Mouse (Mus musculus) forebrain, embryonic 14.5 days (tissue): ENCODE data around the gene Tcea3. TPM values are rescaled to one million over a fixed set of nuclear protein-coding genes. Genes with fewer than 3 reads are reported as not detected.
A peak's percentile ranks its signal among the peaks of the same experiment; 100 is the strongest.

Source experiments
- ATAC-seq: fragments of 200-750 bp; cut with Nextera tagmentation; 2 replicates; pipeline ENCODE4 v1.8.0; 2017; ENCODE audit warnings: mild to moderate bottlenecking, moderate library complexity
- DNase-seq: peaks from one replicate; pipeline ENCODE4 v3.0.0-alpha.2; 2015; ENCODE audit warnings: low spot score
- H3K27ac ChIP-seq: fragments of 300-500 bp; sonication (generic); 2 replicates; pipeline ENCODE4 v1.5.1; 2014; ENCODE audit warnings: low read depth, mild to moderate bottlenecking, control low read depth, low read length, moderate library complexity
- H3K27me3 ChIP-seq: fragments of 300-500 bp; sonication (generic); replicated peaks from 2 replicates; pipeline ENCODE4 v1.6.1; 2014; ENCODE audit warnings: low read length, control low read depth, mixed read lengths; ENCODE audit not compliant: control insufficient read depth, insufficient read depth
- H3K36me3 ChIP-seq: fragments of 300-500 bp; sonication (generic); 2 replicates; pipeline ENCODE4 v1.6.1; 2014; ENCODE audit warnings: low read length, control low read depth; ENCODE audit not compliant: control insufficient read depth, insufficient read depth
- H3K4me1 ChIP-seq: fragments of 300-500 bp; sonication (generic); 2 replicates; pipeline ENCODE4 v1.6.1; 2014; ENCODE audit warnings: antibody characterized with exemption, low read length, control low read depth; ENCODE audit not compliant: control insufficient read depth, insufficient read depth
- H3K4me2 ChIP-seq: fragments of 300-500 bp; sonication (generic); 2 replicates; pipeline ENCODE4 v1.6.1; 2014; ENCODE audit warnings: mild to moderate bottlenecking, control low read depth, low read length
- H3K4me3 ChIP-seq: fragments of 300-500 bp; sonication (generic); 2 replicates; pipeline ENCODE4 v1.5.1; 2014; ENCODE audit warnings: low read depth, low read length, control low read depth
- H3K9ac ChIP-seq: fragments of 300-500 bp; sonication (generic); 2 replicates; pipeline ENCODE4 v1.6.1; 2014; ENCODE audit warnings: mild to moderate bottlenecking, low read length, control low read depth, moderate library complexity
- H3K9me3 ChIP-seq: fragments of 300-500 bp; sonication (generic); replicated peaks from 2 replicates; pipeline ENCODE4 v1.6.1; 2016; ENCODE audit warnings: low read length, control low read depth, mixed read lengths; ENCODE audit not compliant: control insufficient read depth
- WGBS: fragments of 180-500 bp; shearing (Covaris S2); extraction: QIAGEN DNeasy Blood & Tissue Kit; methylation state at CpG from one replicate; pipeline ENCODE4 v1.1.7; 2014; 5-methylcytosine and 5-hydroxymethylcytosine counted together
- polyA plus RNA-seq: library from polyadenylated mRNA; unstranded; fragments of >200 nt; fragmentation: Nextera tagmentation; extraction: Ambion mirVana; gene quantifications from 2 replicates; pipeline ENCODE4 v1.2.1, GENCODE M21; 2014

The Tcea3 gene
- polyA plus RNA-seq, 1 experiment from 2014 or later = 0.60 TPM

GRCm38 (mm10) chr4:136281611-136282010 is 34.1 kb downstream of the Tcea3 start:
- Histone ChIP-seq H3K4me1 (peaks cover 24% of the 10 kb centered on the region), H3K27ac (no peak overlapping the region), H3K27me3 (no peaks in the 10 kb centered on the region), H3K4me2 (no peak overlapping the region), H3K9ac (no peak overlapping the region), H3K9me3 (no peaks in the 10 kb centered on the region), H3K4me3 (no peak overlapping the region), H3K36me3 (no peaks in the 10 kb centered on the region)
- ATAC-seq = no peak
- 66% methylated on average over 9 of the region's 9 CpGs for WGBS
- DNase-seq = no peak

- Histone ChIP-seq H3K4me1 (peaks cover 29% of the 10 kb centered on the region), H3K4me3 (no peak overlapping the region), H3K4me2 (peak overlapping the region; percentile 12; the same call in 1 of the 2 replicates), H3K9me3 (no peaks in the 10 kb centered on the region), H3K9ac (peak overlapping the region; percentile 38; the same call in 1 of the 2 replicates), H3K27me3 (no peaks in the 10 kb centered on the region), H3K36me3 (peaks cover 7% of the 10 kb centered on the region), H3K27ac (peak overlapping the region; percentile 95)
- DNase-seq (peak; percentile 60), ATAC-seq (no peak)
- 6% methylated on average over 10 of the region's 10 CpGs for WGBS
These were observed 35.3 kb downstream of the Tcea3 start for GRCm38 (mm10) chr4:136282621-136283480.

- peak overlapping the region; percentile 84; the same call in 1 of the 2 replicates for H3K9ac ChIP-seq
- peaks cover 16% of the 10 kb centered on the region for H3K36me3 ChIP-seq
- DNase-seq = peak; percentile 78
- H3K27ac ChIP-seq = peak overlapping the region; percentile 95
- H3K4me2 ChIP-seq = peak overlapping the region; percentile 91
- no peak for ATAC-seq
- no peak overlapping the region for H3K4me3 ChIP-seq
- peaks cover 5% of the 10 kb centered on the region; the same call in 1 of the 2 replicates for H3K27me3 ChIP-seq
- 2% methylated on average over 2 of the region's 2 CpGs for WGBS
- peaks cover 29% of the 10 kb centered on the region for H3K4me1 ChIP-seq
- H3K9me3 ChIP-seq = 0 out of 2 replicates have a peak, but pooled peaks cover 3% of the 10 kb centered on the region
These were observed 36.3 kb downstream of the Tcea3 start for GRCm38 (mm10) chr4:136283783-136284182.

DNA sequence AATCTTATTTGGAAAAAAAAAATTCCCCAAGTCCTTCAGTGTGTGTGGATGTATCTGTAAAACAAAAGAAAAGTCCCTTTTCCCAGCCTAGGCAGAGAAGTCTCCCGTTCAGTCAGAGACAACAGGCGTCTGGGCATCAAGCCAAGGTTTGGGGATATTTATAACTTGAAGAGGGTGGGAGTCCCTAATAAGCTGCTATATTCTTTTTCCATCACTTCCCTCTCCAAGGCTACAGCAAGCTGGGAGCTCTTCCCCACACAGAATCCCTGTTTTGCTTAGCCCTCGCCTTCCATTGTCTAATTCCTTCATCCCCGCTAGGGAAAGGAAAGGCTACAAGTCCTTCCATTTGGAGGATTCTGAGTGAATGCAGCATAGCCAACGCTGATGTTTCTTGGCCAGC is 36.9 kb downstream of the Tcea3 start, which contains the start of gene Zfp46:
Gene Zfp46, plus strand, starts transcription at position 229 of the 400 bp plus-strand sequence.
- peak; percentile 11 for ATAC-seq
- Histone ChIP-seq H3K27ac (peak within 1 kb of the TSS; percentile 95), H3K9ac (peak within 1 kb of the TSS; percentile 84), H3K27me3 (peaks cover 12% of the 10 kb centered on the region), H3K4me2 (peak within 1 kb of the TSS; percentile 91), H3K9me3 (0 out of 2 replicates have a peak, but pooled peaks cover 3% of the 10 kb centered on the region), H3K36me3 (peaks cover 22% of the 10 kb centered on the region), H3K4me1 (peaks cover 29% of the 10 kb centered on the region), H3K4me3 (peak within 1 kb of the TSS; percentile 59)
- 1% methylated on average over 5 of the region's 5 CpGs for WGBS
- peak; percentile 96 for DNase-seq

GRCm38 (mm10) chr4:136284891-136285290 is 37.4 kb downstream of the Tcea3 start:
- peak overlapping the region; percentile 59 for H3K4me3 ChIP-seq
- DNase-seq (no peak), ATAC-seq (peak; percentile 13; the same call in 1 of the 2 replicates)
- H3K27ac ChIP-seq = peak overlapping the region; percentile 95
- H3K9me3 ChIP-seq = 0 out of 2 replicates have a peak, but pooled peaks cover 3% of the 10 kb centered on the region
- peaks cover 27% of the 10 kb centered on the region for H3K36me3 ChIP-seq
- H3K9ac ChIP-seq = peak overlapping the region; percentile 84
- H3K4me1 ChIP-seq = peaks cover 29% of the 10 kb centered on the region
- peak overlapping the region; percentile 91 for H3K4me2 ChIP-seq
- peaks cover 16% of the 10 kb centered on the region for H3K27me3 ChIP-seq
- 14% methylated on average over 6 of the region's 6 CpGs for WGBS

DNA sequence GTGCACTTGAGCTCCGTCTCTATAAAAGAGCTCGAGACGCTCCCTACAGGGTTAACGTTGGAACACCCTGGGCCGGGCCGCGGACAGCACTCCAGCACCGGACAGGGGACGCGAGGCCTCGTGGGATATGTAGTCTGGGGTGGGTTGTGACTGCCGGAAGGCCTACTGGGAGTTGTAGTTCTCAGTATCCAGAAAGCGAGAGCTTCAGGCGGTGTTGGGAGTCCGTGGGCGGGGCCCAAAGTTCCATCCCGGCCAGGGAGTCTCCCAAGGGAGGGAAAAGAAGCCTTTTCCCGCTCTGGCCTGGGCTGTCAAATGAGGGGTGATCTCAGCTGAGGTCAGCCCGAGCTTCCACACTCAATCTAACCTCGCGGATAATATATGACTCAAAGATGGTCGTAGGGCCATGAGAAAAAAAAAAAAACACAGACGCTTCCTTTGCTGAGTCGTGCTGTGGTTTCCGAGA is 37.9 kb downstream of the Tcea3 start:
- peak overlapping the region; percentile 84 for H3K9ac ChIP-seq

DNA sequence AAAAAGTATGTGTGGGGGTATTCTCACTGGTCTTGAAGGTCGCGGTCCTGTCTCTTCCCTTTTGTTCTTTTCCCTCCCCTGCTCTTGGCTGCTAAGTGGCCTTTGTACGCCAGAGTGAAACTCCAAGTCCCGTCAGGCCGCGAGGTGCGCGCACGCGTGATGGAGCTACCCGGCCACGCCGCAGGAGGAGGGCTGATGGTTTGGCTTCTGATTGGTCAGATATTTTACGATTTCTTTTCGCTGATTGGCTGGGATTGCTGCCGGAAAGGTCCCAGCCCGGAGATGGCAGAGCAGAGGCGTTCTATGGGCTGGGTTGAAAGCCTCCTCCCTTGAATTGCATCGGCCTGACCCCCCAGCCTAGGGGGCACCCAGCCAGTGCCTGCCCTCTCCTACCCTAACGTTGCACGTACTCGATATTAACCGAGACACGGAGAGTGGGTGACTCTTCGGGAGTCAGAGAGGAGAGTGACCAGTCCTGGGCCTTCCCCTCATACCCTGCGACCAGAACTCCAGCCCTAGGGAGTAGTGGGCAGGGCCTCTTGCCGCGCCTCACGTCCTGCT is 38.4 kb downstream of the Tcea3 start:
- peak overlapping the region; percentile 84 for H3K9ac ChIP-seq
- 0 out of 2 replicates have a peak, but pooled peaks cover 3% of the 10 kb centered on the region for H3K9me3 ChIP-seq
- DNase-seq (peak; percentile 99), ATAC-seq (peak; percentile 86)
- peaks cover 37% of the 10 kb centered on the region for H3K36me3 ChIP-seq
- WGBS = under 1% methylated on average over 29 of the region's 29 CpGs
- peak overlapping the region; percentile 95 for H3K27ac ChIP-seq
- peaks cover 17% of the 10 kb centered on the region for H3K27me3 ChIP-seq
- peaks cover 35% of the 10 kb centered on the region for H3K4me1 ChIP-seq
- H3K4me2 ChIP-seq = peak overlapping the region; percentile 91
- H3K4me3 ChIP-seq = peak overlapping the region; percentile 59

More for the DNA sequence above, 37.9 kb downstream of the Tcea3 start:
- H3K4me3 ChIP-seq = peak overlapping the region; percentile 59
- peaks cover 32% of the 10 kb centered on the region for H3K4me1 ChIP-seq
- peak overlapping the region; percentile 91 for H3K4me2 ChIP-seq
- 0% methylated on average over 24 of the region's 25 CpGs for WGBS
- peak; percentile 98 for DNase-seq
- peak overlapping the region; percentile 95 for H3K27ac ChIP-seq
- H3K9me3 ChIP-seq = 0 out of 2 replicates have a peak, but pooled peaks cover 3% of the 10 kb centered on the region
- ATAC-seq = peak; percentile 95
- peaks cover 17% of the 10 kb centered on the region for H3K27me3 ChIP-seq
- peaks cover 31% of the 10 kb centered on the region for H3K36me3 ChIP-seq

DNA sequence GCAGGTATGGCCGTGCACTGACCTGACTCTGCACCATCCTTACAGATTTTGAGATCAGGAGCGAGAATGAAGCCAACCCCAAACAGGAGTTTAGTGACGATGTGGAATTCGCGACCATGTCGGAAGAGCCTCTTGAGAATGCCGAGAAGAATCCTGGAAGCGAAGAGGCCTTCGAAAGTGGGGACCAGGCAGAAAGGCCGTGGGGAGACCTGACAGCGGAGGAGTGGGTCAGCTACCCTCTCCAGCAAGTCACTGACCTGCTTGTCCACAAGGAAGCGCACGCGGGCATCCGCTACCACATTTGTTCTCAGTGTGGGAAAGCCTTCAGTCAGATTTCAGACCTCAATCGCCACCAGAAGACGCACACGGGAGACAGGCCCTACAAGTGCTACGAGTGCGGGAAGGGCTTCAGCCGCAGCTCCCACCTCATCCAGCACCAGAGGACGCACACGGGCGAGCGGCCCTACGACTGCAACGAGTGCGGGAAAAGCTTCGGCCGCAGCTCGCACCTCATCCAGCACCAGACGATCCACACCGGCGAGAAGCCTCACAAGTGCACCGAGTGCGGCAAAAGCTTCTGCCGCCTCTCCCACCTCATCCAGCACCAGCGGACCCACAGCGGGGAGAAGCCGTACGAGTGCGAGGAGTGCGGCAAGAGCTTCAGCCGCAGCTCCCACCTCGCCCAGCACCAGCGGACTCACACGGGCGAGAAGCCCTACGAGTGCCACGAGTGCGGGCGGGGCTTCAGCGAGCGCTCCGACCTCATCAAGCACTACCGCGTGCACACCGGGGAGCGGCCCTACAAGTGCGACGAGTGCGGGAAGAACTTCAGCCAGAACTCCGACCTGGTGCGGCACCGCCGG is 42.6 kb downstream of the Tcea3 start:
- no peak overlapping the region for H3K4me3 ChIP-seq
- 0 out of 2 replicates have a peak, but pooled peaks cover 3% of the 10 kb centered on the region for H3K9me3 ChIP-seq
- peak overlapping the region; percentile 40 for H3K9ac ChIP-seq
- no peak overlapping the region for H3K27ac ChIP-seq
- no peak for ATAC-seq
- H3K4me2 ChIP-seq = peak overlapping the region; percentile 25
- DNase-seq = peak; percentile 17
- H3K4me1 ChIP-seq = peaks cover 16% of the 10 kb centered on the region
- WGBS = 33% methylated on average over 66 of the region's 66 CpGs
- H3K27me3 ChIP-seq = peaks cover 17% of the 10 kb centered on the region
- H3K36me3 ChIP-seq = peaks cover 78% of the 10 kb centered on the region
